Mouse (Mus musculus) testis, adult 2 months (tissue): Measurements from ENCODE around the gene Ddit4.

Experiments
- CTCF ChIP-seq: fragments of 200-500 bp; IDR thresholded peaks from 2 replicates; pipeline ENCODE4 v1.5.1; 2012; ENCODE audit warnings: low read depth, mild to moderate bottlenecking, inconsistent platforms, low read length, moderate library complexity; ENCODE audit not compliant: control insufficient read depth, insufficient read depth, insufficient replicate concordance
- POLR2A ChIP-seq: fragments of 200-500 bp; IDR thresholded peaks from 2 replicates; pipeline ENCODE4 v1.6.1; 2012; ENCODE audit warnings: low read depth, mild to moderate bottlenecking, inconsistent platforms, low read length, moderate library complexity; ENCODE audit not compliant: control insufficient read depth

DNA sequence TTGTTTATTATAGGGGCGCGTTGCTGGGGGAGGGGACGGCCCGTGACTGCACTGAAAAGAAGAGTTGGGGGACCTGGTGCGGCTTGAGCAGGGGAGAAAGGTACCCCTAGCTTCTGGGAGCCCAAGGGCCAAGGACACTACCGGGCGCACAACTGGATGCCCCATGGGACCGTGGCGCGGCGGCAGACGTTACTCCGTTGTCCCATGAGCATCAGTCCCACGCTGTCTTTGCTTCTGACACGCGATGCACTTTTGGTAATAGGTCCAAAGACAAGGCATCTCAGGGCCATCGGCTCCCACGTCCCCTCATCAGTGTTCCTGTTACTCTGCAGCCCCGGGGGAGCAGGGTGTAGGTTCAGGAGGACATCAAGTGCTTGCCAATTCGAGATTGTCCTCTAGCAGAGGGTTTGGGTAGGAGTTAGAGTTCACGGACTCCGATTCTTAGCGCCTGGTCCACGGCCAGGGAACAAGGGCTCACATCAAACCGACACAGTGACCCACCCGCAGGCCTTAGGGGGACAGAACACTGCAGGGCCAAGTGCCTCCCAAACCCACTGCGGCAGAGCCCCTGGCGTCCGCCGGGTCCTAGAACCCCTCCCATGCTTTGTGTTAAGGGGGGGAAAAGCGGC lies 632 bp upstream of the Ddit4 start:
- TF ChIP-seq POLR2A (peak; percentile 32; the same call in 1 of the 2 replicates), CTCF (no peak)
